ENCODE assay signal across 38 mouse cellular contexts in genomic region chr13:64091006-64091405, GRCm38 (mm10). TPM values are rescaled to one million over a fixed set of nuclear protein-coding genes. Genes with fewer than 3 reads are reported as not detected.
"Had no signal": no experiment of that assay in that cellular context is flagged by ENCODE, and none has a peak within 500 bp of the region (broad histone marks: within the 10 kb centered on the region; RNA-seq: fewer than 3 reads in every experiment).

No protein-coding gene starts in this region.

- DNase-seq: gastrocnemius, adult 2 months; gastrocnemius, postnatal 10 days; gastrocnemius, postnatal 25 days; heart, adult 18-20 months; heart, postnatal 10 days; heart, postnatal 4 days; kidney, adult 18-20 months; kidney, adult 8-10 months; kidney, postnatal 10 days; kidney, postnatal 25 days; kidney, postnatal 4 days; liver; liver, embryonic 13.5 days had no signal

RNA-seq across cellular contexts. Expression of gene Hsd17b3, which starts 2.0 kb away (rescaled TPM):
- total RNA-seq: gastrocnemius, adult 2 months; gastrocnemius, postnatal 10 days; gastrocnemius, postnatal 25 days; gastrocnemius, postnatal 4 days; granulocyte monocyte progenitor cell, adult 5-6 weeks; heart, adult 18-20 months; heart, adult 8-10 months; heart, postnatal 10 days; heart, postnatal 25 days; heart, postnatal 4 days; layer of hippocampus, adult 2 months; layer of hippocampus, postnatal 10 days; layer of hippocampus, postnatal 25 days; left cerebral cortex, adult 2 months; left cerebral cortex, postnatal 14 days had no signal
- polyA plus RNA-seq: heart, embryonic 10.5 days; heart, embryonic 12.5 days; heart, embryonic 14.5 days; heart, embryonic 16.5 days; hindbrain, embryonic 10.5 days; hindbrain, embryonic 13.5 days; hindbrain, embryonic 15.5 days; inflammation-experienced regulatory T-cells, adult 6 months; intestine, embryonic 15.5 days; kidney, embryonic 14.5 days; kidney, embryonic 16.5 days; limb, embryonic 10.5 days; limb, embryonic 12.5 days; limb, embryonic 14.5 days; liver, embryonic 11.5 days; liver, embryonic 13.5 days; liver, embryonic 15.5 days had no signal
